Mouse (Mus musculus) cortical plate, adult 2 months (tissue): ENCODE measurements around the gene Shisal2a.

Experiments used
- CTCF ChIP-seq: fragments of 200-500 bp; IDR thresholded peaks from 2 replicates; pipeline ENCODE4 v1.5.1; 2011; ENCODE audit warnings: mild to moderate bottlenecking, control low read depth, low read length; ENCODE audit not compliant: insufficient read depth; ENCODE audit errors: extremely low read depth
- POLR2A ChIP-seq: fragments of 200-500 bp; IDR thresholded peaks from 2 replicates; pipeline ENCODE4 v1.6.1; 2011; ENCODE audit warnings: mild to moderate bottlenecking, low read length, control low read depth; ENCODE audit not compliant: insufficient read depth; ENCODE audit errors: extremely low read depth

DNA sequence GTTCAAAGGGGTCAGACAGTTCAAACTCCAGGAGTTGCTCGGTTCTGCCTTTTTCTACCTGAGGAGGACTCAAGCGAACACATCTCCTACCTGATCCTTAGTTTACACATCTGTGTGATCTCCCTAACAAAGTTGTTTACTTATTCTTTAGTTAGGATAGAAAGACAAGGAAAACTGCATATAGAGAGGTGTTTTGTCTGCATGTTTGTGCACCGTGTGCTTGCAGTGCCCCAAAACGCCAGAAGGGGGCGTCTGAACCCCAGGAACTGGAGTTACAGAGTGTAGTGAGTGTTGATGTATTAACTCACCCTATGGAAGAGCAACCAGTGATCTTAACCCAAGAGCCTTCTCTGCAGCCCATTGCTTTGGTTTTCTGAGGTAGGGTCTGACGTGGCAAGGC is 63.4 kb downstream of the Shisal2a start:
- TF ChIP-seq CTCF (no peak), POLR2A (no peak)
